Mouse (Mus musculus): ENCODE results near the gene Zfp970. TPM values are rescaled to one million over a fixed set of nuclear protein-coding genes. Genes with fewer than 3 reads are reported as not detected.
"Not testable (repeated sequence)": the region's sequence is repeated elsewhere in the genome, so short reads cannot be mapped to it uniquely, and the experiment has no call there.

The Zfp970 gene
- not detected in 2 replicates for polyA plus RNA-seq (2012)

- peak within 1 kb of the TSS; percentile 52 for H3K4me3 ChIP-seq (replicated peaks)
- not testable (repeated sequence) for H3K4me1 ChIP-seq (ENCODE audit: control insufficient read depth); H3K27me3 ChIP-seq (ENCODE audit: control insufficient read depth); H3K36me3 ChIP-seq (ENCODE audit: control insufficient read depth); H3K9me3 ChIP-seq (ENCODE audit: control insufficient read depth, low read length)
Observed at GRCm38 (mm10) chr2:177464676-177465075, at the start of gene Zfp970. Gene Zfp970, plus strand, starts transcription at chr2:177464733.

DNA sequence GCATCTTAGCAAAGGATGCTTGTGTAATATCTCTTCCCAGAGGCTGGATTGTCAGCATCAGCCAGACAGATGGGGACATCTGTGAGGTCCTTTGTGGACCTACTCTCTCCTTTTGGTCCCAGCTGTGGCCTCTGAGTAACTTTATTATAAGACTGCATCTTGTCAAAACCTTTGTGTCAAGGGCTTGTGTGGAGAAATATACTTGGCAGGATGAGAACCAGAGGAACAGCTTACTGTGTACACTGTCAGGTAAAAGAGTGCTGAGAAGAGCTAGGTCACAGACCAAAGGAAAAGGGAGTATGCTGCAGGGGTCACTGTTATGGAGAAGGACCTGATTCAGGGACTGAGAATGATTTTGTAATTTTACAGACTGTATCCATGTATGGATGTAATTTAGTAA, 3.7 kb downstream of the Zfp970 start:
- H3K4me3 ChIP-seq (replicated peaks); H3K27me3 ChIP-seq (ENCODE audit: control insufficient read depth): not testable (repeated sequence)

DNA sequence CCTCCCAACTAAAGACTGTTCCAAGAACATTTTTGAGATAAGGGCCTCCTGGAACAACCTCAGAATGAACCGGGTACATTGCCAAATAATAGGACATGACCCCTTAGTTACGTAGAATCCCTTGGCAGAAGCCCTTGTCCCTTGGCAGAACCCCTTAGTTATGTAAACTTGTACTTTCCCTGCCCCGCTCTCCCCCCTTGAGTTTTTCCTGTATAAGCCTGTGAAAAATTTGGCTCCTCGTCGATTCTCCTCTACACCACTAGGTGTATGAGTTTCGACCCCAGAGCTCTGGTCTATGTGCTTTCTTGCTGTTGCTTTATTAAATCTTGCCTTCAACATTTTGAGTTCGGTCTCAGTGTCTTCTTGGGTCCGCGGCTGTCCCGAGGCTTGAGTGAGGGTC, 7.7 kb downstream of the Zfp970 start:
- not testable (repeated sequence) for H3K27me3 ChIP-seq (ENCODE audit: control insufficient read depth); H3K4me3 ChIP-seq (replicated peaks); H3K4me1 ChIP-seq (ENCODE audit: control insufficient read depth); H3K36me3 ChIP-seq (ENCODE audit: control insufficient read depth); H3K9me3 ChIP-seq (ENCODE audit: control insufficient read depth, low read length)

More for the DNA sequence above, 3.7 kb downstream of the Zfp970 start:
- not testable (repeated sequence) for H3K9me3 ChIP-seq (ENCODE audit: control insufficient read depth, low read length); H3K4me1 ChIP-seq (ENCODE audit: control insufficient read depth); H3K36me3 ChIP-seq (ENCODE audit: control insufficient read depth)

DNA sequence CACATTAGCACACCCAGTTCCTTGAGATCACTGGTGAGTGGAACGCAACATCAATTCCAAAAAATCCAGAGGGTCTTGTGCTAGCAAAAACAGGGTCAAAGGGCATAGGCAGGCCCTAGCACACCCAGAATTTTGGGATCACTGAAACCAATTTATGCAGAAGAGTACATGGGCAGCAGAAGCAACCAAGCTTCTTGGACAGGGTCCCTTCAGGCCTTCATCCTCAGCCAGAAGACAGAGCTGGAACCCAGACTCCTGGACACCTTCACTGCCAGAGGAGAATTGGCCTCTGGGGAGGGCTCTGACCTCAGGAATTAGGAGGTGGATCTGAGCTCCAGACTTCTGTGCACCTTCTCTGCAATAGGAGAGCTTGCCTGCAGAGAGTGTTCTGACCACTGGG, 17.4 kb downstream of the Zfp970 start:
- H3K4me1 ChIP-seq (ENCODE audit: control insufficient read depth); H3K36me3 ChIP-seq (ENCODE audit: control insufficient read depth); H3K27me3 ChIP-seq (ENCODE audit: control insufficient read depth); H3K4me3 ChIP-seq (replicated peaks): not testable (repeated sequence)
- peaks cover 18% of the 10 kb centered on the region for H3K9me3 ChIP-seq (ENCODE audit: control insufficient read depth, low read length)

DNA sequence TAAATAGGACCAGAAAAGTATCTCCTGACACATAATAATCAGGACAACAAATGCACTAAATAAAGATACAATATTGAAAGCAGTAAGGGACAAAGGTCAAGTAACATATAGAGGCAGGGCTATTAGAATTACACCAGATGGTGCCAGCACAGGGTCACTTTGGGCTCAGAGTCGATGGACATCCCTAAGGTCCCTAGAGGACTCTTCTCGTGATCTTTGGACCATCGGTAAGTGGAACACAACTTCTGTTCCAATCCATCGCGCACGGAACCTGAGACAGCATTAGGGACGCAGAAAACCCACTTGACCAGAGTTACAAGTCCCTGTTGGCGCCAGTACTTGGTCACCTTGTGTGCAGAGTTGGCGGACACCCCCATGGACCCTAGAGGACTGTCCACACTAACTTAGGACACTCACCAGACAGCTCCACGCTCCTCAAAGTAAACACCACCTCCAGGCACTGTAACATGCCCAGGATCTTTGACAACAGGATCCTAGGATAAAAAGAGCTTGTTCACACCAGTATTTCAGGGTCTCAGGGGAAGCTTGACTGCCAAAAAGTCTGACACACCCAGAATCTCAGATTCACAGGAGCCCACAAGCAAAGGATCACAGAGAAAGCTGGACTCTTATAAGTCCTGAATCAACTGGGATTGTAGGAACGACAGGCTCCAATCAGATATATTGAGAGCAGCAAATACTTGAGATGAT, 18.9 kb downstream of the Zfp970 start:
- not testable (repeated sequence) for H3K4me3 ChIP-seq (replicated peaks); H3K27me3 ChIP-seq (ENCODE audit: control insufficient read depth); H3K36me3 ChIP-seq (ENCODE audit: control insufficient read depth); H3K4me1 ChIP-seq (ENCODE audit: control insufficient read depth)
- H3K9me3 ChIP-seq (ENCODE audit: control insufficient read depth, low read length), result peaks cover 18% of the 10 kb centered on the region

DNA sequence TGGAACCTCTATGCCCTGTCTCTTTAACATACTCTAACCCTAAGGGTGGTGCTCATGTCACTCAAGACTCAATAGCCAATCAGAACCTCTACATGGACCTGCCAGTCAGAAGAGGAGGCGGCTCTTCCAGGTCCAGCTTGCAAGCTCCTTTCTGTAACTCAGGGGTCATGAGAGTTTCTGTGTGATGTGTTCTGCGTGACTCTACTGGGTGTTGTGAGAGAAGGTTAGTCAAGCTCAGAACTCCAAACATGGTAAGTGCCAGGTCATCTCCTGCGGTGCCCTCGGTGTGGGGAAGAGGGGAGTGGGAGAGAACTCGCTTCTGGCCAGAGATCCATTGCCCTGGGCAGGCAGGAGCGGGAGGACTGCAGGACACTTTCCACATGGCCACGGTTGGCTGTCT, 33.5 kb downstream of the Zfp970 start, which contains the start of gene Gm14403:
TSS of gene Gm14403 (plus strand) at position 149 of the 400 bp plus-strand sequence.
- H3K36me3 ChIP-seq (ENCODE audit: control insufficient read depth); H3K4me1 ChIP-seq (ENCODE audit: control insufficient read depth); H3K9me3 ChIP-seq (ENCODE audit: control insufficient read depth, low read length); H3K27me3 ChIP-seq (ENCODE audit: control insufficient read depth): not testable (repeated sequence)
- peak within 1 kb of the TSS; percentile 61 for H3K4me3 ChIP-seq (replicated peaks)

- not testable (repeated sequence) for H3K4me1 ChIP-seq (ENCODE audit: control insufficient read depth); H3K27me3 ChIP-seq (ENCODE audit: control insufficient read depth); H3K9me3 ChIP-seq (ENCODE audit: control insufficient read depth, low read length); H3K36me3 ChIP-seq (ENCODE audit: control insufficient read depth); H3K4me3 ChIP-seq (replicated peaks)
Observed at GRCm38 (mm10) chr2:177499182-177499581, 34.6 kb downstream of the Zfp970 start.

DNA sequence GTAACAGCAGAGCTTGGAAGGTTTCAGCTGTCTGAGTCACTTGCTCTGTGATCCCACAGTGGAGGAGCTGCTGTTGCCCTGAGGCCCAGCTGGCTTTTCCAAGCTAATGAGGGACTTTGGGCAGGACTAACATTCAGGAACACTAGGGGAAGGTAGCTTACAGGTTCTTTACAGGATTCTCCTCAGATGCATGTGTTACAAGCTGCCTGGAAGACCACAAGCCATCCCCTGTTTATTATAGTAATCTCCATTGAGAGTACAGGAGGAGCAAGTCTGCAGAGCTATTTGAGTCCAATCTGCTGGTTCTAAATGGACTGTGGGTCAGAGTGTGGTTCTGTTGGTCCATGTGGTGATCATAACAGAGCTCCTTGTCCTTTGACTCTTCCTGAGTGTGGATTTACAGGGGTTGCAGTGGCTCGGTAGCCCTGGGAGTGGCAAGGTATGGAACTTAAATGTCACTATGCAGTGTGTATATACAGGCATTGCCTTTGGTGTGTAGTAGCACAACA, 40.7 kb downstream of the Zfp970 start:
- not testable (repeated sequence) for H3K36me3 ChIP-seq (ENCODE audit: control insufficient read depth); H3K27me3 ChIP-seq (ENCODE audit: control insufficient read depth); H3K4me1 ChIP-seq (ENCODE audit: control insufficient read depth); H3K4me3 ChIP-seq (replicated peaks)
- H3K9me3 ChIP-seq (ENCODE audit: control insufficient read depth, low read length), result peaks cover 20% of the 10 kb centered on the region

DNA sequence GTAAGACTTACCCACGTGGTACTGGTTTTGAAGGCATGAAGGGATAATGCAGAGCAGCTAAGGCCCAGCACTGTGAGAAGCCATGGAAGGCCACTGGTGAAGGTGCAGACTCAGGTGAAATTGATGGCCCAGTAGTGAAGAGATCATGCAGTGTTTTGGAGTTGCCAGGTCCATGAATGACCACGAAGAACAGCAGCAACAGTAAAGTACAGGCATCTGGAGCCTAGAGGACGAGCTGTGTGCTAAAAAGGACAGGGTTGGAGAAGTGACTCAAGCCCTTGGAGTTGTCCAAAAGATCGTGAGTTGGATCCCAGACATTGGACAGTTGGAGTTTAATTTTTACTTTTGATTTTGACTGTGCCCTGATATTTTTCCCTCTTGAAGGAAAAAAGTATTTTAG, 46.8 kb downstream of the Zfp970 start:
- peaks cover 39% of the 10 kb centered on the region for H3K9me3 ChIP-seq (ENCODE audit: control insufficient read depth, low read length)
- not testable (repeated sequence) for H3K4me1 ChIP-seq (ENCODE audit: control insufficient read depth); H3K4me3 ChIP-seq (replicated peaks); H3K27me3 ChIP-seq (ENCODE audit: control insufficient read depth); H3K36me3 ChIP-seq (ENCODE audit: control insufficient read depth)

DNA sequence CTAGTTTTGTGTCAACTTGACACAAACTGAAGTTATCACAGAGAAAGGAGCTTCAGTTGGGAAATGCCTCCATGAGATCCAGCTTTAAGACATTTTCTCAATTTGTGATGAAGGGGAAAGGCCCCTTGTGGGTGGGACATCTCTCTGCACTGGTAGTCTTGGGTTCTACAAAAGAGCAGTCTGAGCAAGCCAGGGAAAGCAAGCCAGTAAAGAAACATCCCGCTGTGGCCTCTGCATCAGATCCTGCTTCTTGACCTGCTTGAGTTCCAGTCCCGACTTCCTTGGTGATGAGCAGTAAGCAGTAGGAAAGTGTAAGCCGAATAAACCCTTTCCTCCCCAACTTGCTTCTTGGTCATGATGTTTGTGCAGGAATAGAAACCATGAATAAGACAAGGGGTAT, 47.4 kb downstream of the Zfp970 start:
- H3K4me3 ChIP-seq (replicated peaks); H3K4me1 ChIP-seq (ENCODE audit: control insufficient read depth); H3K27me3 ChIP-seq (ENCODE audit: control insufficient read depth); H3K36me3 ChIP-seq (ENCODE audit: control insufficient read depth): not testable (repeated sequence)
- peaks cover 34% of the 10 kb centered on the region for H3K9me3 ChIP-seq (ENCODE audit: control insufficient read depth, low read length)

DNA sequence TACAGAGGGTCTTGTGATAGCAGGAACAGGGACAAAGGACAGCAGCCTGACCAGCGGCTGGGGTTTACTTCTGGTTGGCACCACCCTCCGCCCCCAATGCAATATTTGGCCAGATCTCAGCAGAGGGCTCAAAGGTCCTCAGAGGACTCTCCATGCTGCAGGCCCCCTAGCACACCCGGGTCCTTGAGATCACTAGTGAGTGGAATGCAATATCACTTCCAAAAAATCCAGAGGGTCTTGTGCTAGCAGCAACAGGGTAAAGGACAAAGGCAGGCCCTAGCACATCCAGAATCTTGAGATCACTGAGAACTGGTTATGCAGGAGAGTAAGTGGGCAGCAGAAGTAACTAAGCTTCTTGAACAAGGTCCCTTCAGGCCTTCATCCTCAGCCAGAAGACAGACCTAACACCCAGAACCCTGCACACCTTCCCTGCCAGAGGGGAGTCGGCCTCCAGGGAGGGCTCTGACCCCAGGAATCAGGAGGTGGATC, 49.5 kb downstream of the Zfp970 start:
- peaks cover 47% of the 10 kb centered on the region for H3K9me3 ChIP-seq (ENCODE audit: control insufficient read depth, low read length)
- H3K4me1 ChIP-seq (ENCODE audit: control insufficient read depth); H3K27me3 ChIP-seq (ENCODE audit: control insufficient read depth); H3K4me3 ChIP-seq (replicated peaks); H3K36me3 ChIP-seq (ENCODE audit: control insufficient read depth): not testable (repeated sequence)

DNA sequence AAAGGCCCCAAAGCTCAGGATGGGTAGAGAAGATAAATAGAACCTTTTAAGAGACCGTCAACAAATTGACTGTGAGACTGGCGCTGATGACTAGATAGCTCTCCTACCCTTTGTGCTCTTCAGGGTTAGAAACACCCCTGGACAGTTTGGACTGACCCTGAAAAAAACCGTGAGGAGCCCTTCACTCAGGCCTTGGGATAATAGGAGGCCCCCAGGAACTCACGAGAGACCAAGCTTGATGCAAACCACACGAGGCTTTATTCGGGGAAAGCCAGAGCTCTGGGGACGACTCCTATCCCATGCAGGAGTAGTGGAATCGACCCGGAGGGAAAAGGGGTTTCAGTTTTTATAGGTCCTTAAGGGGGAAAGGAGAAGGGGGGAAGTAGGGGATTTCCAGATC, 53.2 kb downstream of the Zfp970 start:
- H3K9me3 ChIP-seq (ENCODE audit: control insufficient read depth, low read length), result peaks cover 51% of the 10 kb centered on the region
- not testable (repeated sequence) for H3K36me3 ChIP-seq (ENCODE audit: control insufficient read depth); H3K4me1 ChIP-seq (ENCODE audit: control insufficient read depth); H3K27me3 ChIP-seq (ENCODE audit: control insufficient read depth); H3K4me3 ChIP-seq (replicated peaks)

DNA sequence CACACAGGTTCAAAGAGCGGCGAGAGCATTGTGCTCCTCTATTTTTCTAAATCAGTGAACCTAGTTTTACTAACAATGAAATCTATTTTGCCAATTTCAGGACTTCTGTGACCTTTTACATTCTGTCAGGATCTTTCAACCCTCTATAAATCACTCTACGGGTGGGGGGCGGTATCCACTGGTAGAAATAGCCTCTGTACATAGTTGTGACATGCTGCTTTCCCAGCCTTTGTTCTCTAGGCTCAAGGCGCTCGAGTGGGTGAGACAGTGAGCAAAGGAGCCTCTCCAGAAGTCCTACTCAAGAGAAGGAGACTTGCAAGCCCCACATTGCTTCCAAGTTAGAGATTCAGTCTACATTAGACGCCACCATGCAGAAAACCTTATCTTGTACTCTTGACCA, 53.8 kb downstream of the Zfp970 start:
- H3K9me3 ChIP-seq (ENCODE audit: control insufficient read depth, low read length), result peaks cover 51% of the 10 kb centered on the region
- H3K4me1 ChIP-seq (ENCODE audit: control insufficient read depth); H3K36me3 ChIP-seq (ENCODE audit: control insufficient read depth); H3K27me3 ChIP-seq (ENCODE audit: control insufficient read depth); H3K4me3 ChIP-seq (replicated peaks): not testable (repeated sequence)

DNA sequence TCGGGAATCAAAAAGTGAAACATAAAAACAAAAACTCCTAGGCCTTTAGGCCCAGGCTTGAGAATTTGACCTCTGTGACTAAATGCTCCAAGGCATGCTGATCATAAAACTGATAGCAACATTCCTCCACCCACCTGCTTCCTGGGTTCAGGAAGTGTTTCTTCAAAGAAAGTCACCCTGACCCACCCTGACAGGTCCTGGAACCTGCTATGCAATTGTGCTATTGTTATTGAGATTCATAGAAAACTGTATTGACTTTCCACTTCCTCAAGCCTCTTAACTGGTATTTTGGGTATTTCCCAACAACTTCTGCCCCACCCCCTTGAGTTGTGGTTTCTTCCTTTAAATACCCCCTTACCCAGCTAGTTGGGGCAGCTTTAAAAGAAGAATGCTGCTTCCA, 54.4 kb downstream of the Zfp970 start:
- not testable (repeated sequence) for H3K4me1 ChIP-seq (ENCODE audit: control insufficient read depth); H3K36me3 ChIP-seq (ENCODE audit: control insufficient read depth)

More for the DNA sequence above, 54.4 kb downstream of the Zfp970 start:
- H3K9me3 ChIP-seq (ENCODE audit: control insufficient read depth, low read length), result peaks cover 51% of the 10 kb centered on the region
- H3K4me3 ChIP-seq (replicated peaks); H3K27me3 ChIP-seq (ENCODE audit: control insufficient read depth): not testable (repeated sequence)
